Mouse (Mus musculus) hindbrain, postnatal 0 days (tissue): ENCODE data around the gene Vamp2. TPM values are rescaled to one million over a fixed set of nuclear protein-coding genes. Genes with fewer than 3 reads are reported as not detected.

Source experiments
- ATAC-seq: fragments of 200-750 bp; cut with Nextera tagmentation; 2 replicates; pipeline ENCODE4 v1.8.0; 2017; ENCODE audit warnings: mild to moderate bottlenecking, moderate TSS enrichment, moderate library complexity
- DNase-seq: peaks from one replicate; pipeline ENCODE4 v3.0.0-alpha.2; 2015; ENCODE audit warnings: low spot score
- H3K27ac ChIP-seq: fragments of 300-500 bp; sonication (generic); 2 replicates; pipeline ENCODE4 v1.5.1; 2014; ENCODE audit warnings: mild to moderate bottlenecking
- H3K27me3 ChIP-seq: fragments of 300-500 bp; sonication (generic); 2 replicates; pipeline ENCODE4 v1.6.1; 2014; ENCODE audit warnings: low read length, mixed read lengths; ENCODE audit not compliant: insufficient read depth
- H3K36me3 ChIP-seq: fragments of 300-500 bp; sonication (generic); 2 replicates; pipeline ENCODE4 v1.6.1; 2014; ENCODE audit warnings: low read length, mixed read lengths; ENCODE audit not compliant: insufficient read depth
- H3K4me1 ChIP-seq: fragments of 300-500 bp; sonication (generic); 2 replicates; pipeline ENCODE4 v1.6.1; 2014; ENCODE audit warnings: antibody characterized with exemption, low read length, mixed read lengths; ENCODE audit not compliant: insufficient read depth
- H3K4me2 ChIP-seq: fragments of 300-500 bp; sonication (generic); 2 replicates; pipeline ENCODE4 v1.6.1; 2014; ENCODE audit warnings: low read depth, mild to moderate bottlenecking, low read length, moderate library complexity, mixed read lengths
- H3K4me3 ChIP-seq: fragments of 300-500 bp; sonication (generic); 2 replicates; pipeline ENCODE4 v1.5.1; 2014; ENCODE audit warnings: low read length
- H3K9ac ChIP-seq: fragments of 300-500 bp; sonication (generic); replicated peaks from 2 replicates; pipeline ENCODE4 v1.6.1; 2014; ENCODE audit warnings: mild to moderate bottlenecking, low read length, moderate library complexity, mixed read lengths
- H3K9me3 ChIP-seq: fragments of 300-500 bp; sonication (generic); 2 replicates; pipeline ENCODE4 v1.6.1; 2016; ENCODE audit warnings: low read length, mixed read lengths
- CTCF ChIP-seq: IDR thresholded peaks from 2 replicates; pipeline ENCODE4 v1.5.1; 2016; ENCODE audit warnings: antibody characterized with exemption, control low read depth, low read depth
- WGBS: fragments of 180-500 bp; shearing (Covaris S2); extraction: QIAGEN DNeasy Blood & Tissue Kit; methylation state at CpG from one replicate; pipeline ENCODE4 v1.1.7; 2014; 5-methylcytosine and 5-hydroxymethylcytosine counted together
- polyA plus RNA-seq: library from polyadenylated mRNA; unstranded; fragments of >200 nt; fragmentation: Nextera tagmentation; extraction: Ambion mirVana; gene quantifications from 2 replicates; pipeline ENCODE4 v1.2.1, GENCODE M21; 2015
- total RNA-seq: library from RNA; depleted of rRNA; stranded (reverse); fragments of >200 nt; gene quantifications from 2 replicates; pipeline ENCODE4 v1.2.3, GENCODE M21; 2014

The Vamp2 gene
- total and polyA plus RNA-seq, 2 experiments from 2014 or later = 146 to 489 TPM

DNA sequence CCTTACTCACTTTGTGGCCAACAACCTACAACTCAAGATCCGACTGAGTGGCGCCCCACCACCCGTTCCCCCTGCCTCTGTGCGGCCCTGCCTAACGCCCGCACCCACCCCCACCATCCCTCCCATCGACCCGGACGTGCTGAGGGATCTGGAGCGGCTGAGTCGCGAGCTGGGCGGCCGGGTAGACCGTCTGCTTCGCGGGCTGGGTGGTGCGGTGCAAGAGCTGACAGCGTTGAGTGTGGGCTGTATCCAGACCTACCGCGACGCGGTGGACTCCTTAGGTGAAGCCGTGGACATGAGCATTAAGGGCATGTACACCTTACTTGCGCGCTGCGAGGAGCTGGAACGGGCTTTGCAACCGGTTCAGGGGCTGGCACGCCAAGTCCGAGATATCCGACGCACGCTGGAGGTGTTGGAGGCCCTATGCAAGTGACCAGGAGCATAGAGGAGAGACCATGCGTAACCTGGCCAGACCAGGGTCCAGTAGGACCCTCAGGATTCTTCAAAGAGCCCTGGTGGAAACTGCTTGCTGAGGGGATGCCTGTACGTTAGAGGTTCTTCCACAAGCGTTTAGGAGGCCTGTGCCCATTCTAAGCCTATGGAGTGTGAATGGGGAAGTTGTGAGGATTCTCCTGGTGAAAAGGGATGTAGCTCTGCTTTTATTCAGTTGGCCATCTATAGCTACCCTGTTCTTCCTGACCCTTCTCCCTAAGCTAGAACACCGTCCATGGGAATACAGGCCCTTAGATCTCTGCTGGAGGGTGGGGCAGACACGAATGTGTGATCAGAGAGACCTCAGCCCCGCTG, 27.6 kb upstream of the Vamp2 start:
- no peaks in the 10 kb centered on the region for H3K9me3 ChIP-seq
- TF ChIP-seq CTCF = no peak
- peak; percentile 25 for DNase-seq
- no peaks in the 10 kb centered on the region for H3K36me3 ChIP-seq
- peak overlapping the region; percentile 89 for H3K27ac ChIP-seq
- H3K27me3 ChIP-seq = no peaks in the 10 kb centered on the region
- peaks cover 13% of the 10 kb centered on the region for H3K4me1 ChIP-seq
- peak overlapping the region; percentile 53 for H3K4me3 ChIP-seq
- H3K9ac ChIP-seq = peak overlapping the region; percentile 69
- H3K4me2 ChIP-seq = peak overlapping the region; percentile 89
- 2% methylated on average over 39 of the region's 40 CpGs for WGBS
- no peak for ATAC-seq

DNA sequence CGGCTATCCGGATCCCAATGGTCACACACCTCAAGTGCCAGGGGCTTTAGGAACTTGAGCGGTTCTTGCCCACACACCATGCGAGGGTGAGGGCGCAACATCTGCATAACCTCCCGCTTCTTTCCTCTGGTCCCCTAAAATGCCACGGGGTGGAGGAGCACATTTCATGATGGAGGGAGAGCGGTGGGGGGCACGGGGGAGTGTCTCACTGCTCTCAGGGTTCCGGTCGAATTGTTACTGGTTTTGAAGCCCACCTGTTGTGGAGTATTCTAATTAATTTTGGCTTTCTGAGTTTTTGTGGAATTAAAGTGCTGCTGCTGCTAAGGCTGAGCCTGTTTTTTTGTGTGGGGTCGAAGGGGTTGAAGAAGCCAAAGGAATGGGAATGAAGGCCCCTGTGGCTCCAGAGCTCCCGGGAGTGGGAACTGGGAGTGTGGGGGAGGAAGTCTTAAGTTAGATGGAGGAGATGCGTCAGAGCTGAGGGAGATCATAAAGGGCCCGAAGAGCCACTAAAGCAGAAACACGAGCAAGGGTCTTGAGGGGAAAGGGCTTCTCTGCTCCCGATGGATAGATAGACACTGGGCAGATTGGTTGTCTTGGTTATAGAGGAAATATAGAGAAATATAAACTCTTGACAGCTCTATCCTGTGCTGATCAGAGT, 26.9 kb upstream of the Vamp2 start:
- Histone ChIP-seq H3K36me3 (no peaks in the 10 kb centered on the region), H3K4me3 (peak overlapping the region; percentile 53), H3K4me2 (peak overlapping the region; percentile 89), H3K9me3 (no peaks in the 10 kb centered on the region), H3K4me1 (peaks cover 20% of the 10 kb centered on the region), H3K9ac (peak overlapping the region; percentile 69), H3K27me3 (no peaks in the 10 kb centered on the region), H3K27ac (peak overlapping the region; percentile 89; the same call in 1 of the 2 replicates)
- 11% methylated on average over 17 of the region's 17 CpGs for WGBS
- ATAC-seq (no peak), DNase-seq (no peak)
- TF ChIP-seq CTCF = no peak

DNA sequence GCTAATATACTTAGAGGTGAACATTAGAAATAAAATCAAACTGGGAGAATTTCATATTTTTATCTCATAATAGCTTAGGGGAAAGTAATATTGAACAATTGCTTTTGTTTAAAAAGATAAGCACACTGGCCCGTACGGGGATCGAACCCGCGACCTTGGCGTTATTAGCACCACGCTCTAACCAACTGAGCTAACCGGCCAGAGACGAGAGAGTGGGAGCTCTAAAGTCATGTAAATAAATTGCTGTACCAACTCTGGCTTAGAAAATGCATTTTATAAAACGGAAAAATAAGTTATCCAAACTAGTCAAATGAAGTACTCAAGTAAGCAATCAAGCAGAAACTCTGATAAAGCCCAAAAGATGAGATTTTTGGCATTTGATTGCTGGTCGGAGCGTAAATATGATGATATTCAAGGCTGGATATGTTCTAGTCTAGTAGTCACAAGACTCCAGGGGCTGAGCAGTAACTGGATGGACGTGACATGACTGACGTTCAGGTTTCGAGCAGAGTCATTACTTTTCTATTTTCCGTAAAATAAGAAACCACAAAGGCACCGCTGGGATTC, 26.0 kb upstream of the Vamp2 start:
- Histone ChIP-seq H3K4me2 (peak overlapping the region; percentile 89), H3K4me3 (peak overlapping the region; percentile 64), H3K27ac (peak overlapping the region; percentile 59; the same call in 1 of the 2 replicates), H3K9me3 (no peaks in the 10 kb centered on the region), H3K4me1 (peaks cover 23% of the 10 kb centered on the region), H3K9ac (no peak overlapping the region), H3K27me3 (no peaks in the 10 kb centered on the region), H3K36me3 (no peaks in the 10 kb centered on the region)
- WGBS = under 1% methylated on average over 17 of the region's 17 CpGs
- no peak for TF ChIP-seq CTCF
- DNase-seq (peak; percentile 78), ATAC-seq (no peak)

DNA sequence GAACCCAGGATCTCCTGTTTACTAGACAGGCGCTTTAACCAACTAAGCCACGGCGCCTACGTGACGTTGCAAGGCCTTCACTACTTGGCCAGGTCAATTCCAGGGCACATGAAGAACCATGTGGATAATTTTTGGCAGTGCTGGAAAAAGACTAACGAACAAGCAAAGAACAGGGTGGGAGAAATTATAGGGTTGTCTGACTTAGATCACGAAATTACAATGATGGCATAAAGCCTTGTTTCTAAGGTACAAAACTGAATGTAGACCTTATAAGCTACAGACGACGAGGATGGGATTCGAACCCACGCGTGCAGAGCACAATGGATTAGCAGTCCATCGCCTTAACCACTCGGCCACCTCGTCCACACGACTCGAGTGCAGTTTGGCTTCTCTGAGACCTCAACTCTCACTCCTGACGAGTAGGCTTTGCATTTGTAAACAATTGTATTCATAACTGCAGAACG, 25.5 kb upstream of the Vamp2 start:
- under 1% methylated on average over 19 of the region's 19 CpGs for WGBS
- TF ChIP-seq CTCF = no peak
- peaks cover 23% of the 10 kb centered on the region for H3K4me1 ChIP-seq

DNA sequence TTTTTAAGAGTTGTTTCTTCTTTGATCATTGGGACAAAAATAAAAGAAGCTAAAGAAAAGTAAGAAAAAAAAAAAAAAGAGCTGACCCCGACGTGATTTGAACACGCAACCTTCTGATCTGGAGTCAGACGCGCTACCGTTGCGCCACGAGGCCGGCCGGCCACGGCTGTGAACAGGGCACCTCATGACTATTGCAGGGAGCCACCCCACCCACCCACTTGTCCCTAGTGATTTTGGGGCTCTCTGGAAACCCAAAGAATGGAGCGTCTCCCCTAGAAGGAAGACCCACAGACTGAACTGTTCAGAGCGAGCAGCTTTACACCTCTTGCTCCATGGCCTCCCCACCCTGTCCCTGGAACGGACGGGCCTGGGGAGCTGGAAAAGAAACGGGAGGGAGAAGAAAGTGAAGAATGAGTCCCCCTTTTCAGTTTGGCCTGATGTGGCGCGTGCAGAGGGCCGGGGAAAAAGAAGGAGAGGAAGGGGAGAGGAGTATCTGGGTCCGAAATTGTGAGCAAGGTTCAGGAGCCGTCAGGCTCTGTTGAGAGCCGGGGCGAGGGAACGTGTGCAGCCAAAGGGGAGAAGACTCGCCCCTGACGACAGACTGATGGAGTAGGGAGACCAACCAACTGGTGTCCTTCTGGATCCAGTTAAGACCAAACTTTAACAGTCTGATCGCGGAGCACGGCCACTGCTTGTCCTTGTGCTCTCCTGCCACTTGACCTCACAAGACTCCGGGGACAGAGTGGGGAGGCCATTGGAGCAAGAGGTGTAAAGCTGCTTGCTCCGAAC, 24.7 kb upstream of the Vamp2 start:
- under 1% methylated on average over 31 of the region's 31 CpGs for WGBS
- ATAC-seq (peak; percentile 36; the same call in 1 of the 2 replicates), DNase-seq (peak; percentile 84)
- no peaks in the 10 kb centered on the region for H3K27me3 ChIP-seq
- H3K9ac ChIP-seq = peak overlapping the region; percentile 63
- peaks cover 23% of the 10 kb centered on the region for H3K4me1 ChIP-seq
- peak overlapping the region; percentile 89 for H3K4me2 ChIP-seq
- H3K27ac ChIP-seq = peak overlapping the region; percentile 68
- H3K4me3 ChIP-seq = peak overlapping the region; percentile 64
- no peaks in the 10 kb centered on the region for H3K36me3 ChIP-seq
- TF ChIP-seq CTCF = no peak
- H3K9me3 ChIP-seq = no peaks in the 10 kb centered on the region

More for the DNA sequence above, 25.5 kb upstream of the Vamp2 start:
- H3K27ac ChIP-seq = peak overlapping the region; percentile 68
- peak; percentile 93 for DNase-seq
- no peak overlapping the region for H3K9ac ChIP-seq
- peak; percentile 42 for ATAC-seq
- H3K27me3 ChIP-seq = no peaks in the 10 kb centered on the region
- peak overlapping the region; percentile 89 for H3K4me2 ChIP-seq
- H3K4me3 ChIP-seq = peak overlapping the region; percentile 64
- H3K36me3 ChIP-seq = no peaks in the 10 kb centered on the region
- no peaks in the 10 kb centered on the region for H3K9me3 ChIP-seq
